Mouse (Mus musculus): Measurements from ENCODE around the gene Gucy2c.

- TF ChIP-seq GATA1 (IDR thresholded peaks at IDR 0.05; ENCODE audit: borderline replicate concordance, low read length): no peak
- TF ChIP-seq FLI1 (IDR thresholded peaks at IDR 0.05; ENCODE audit: low read length): no peak
Measured at GRCm38 (mm10) chr6:136824987-136825386, 43.4 kb upstream of the Gucy2c start.

All from megakaryocyte, embryonic 14.5 days (primary cell).